Mouse (Mus musculus): Measurements from ENCODE around the gene Hinfp. TPM values are rescaled to one million over a fixed set of nuclear protein-coding genes. Genes with fewer than 3 reads are reported as not detected.
"Not testable (repeated sequence)": the region's sequence is repeated elsewhere in the genome, so short reads cannot be mapped to it uniquely, and the experiment has no call there.

Hinfp gene
- polyA plus RNA-seq, 1 experiment from 2014 or later = 38.5 TPM

DNA sequence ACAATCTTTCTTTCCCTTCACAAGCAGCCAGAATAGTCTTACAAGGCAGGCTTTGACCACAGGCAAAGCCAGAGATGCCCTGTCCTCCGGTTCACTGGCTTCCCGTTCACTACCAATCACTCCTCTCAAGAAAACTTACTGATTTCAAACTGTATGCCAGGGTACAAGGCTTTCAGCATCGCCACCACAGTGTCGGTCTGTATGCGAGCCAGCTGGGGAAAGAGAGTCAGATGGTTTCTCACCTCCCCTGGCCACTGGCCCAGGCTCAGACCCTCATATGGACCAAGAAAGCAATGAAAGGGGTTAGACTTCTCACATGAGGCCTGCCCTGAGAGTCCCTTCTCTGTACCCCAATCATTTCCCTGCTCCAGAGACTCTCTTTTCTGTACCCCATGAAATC, 36.0 kb upstream of the Hinfp start:
- ATAC-seq = no peak
- Histone ChIP-seq H3K4me1 (replicated peaks) (peaks cover 31% of the 10 kb centered on the region), H3K27ac (no peak overlapping the region), H3K4me2 (replicated peaks) (no peak overlapping the region), H3K27me3 (no peaks in the 10 kb centered on the region), H3K9ac (replicated peaks) (no peak overlapping the region), H3K9me3 (no peaks in the 10 kb centered on the region), H3K4me3 (replicated peaks) (no peak overlapping the region), H3K36me3 (peaks cover 29% of the 10 kb centered on the region)
- WGBS = 93% methylated on average over 5 of the region's 5 CpGs

- no peak for ATAC-seq
- peaks cover 41% of the 10 kb centered on the region for H3K4me1 ChIP-seq (replicated peaks)
- no peaks in the 10 kb centered on the region for H3K27me3 ChIP-seq
- H3K9ac ChIP-seq (replicated peaks) = no peak overlapping the region
- H3K27ac ChIP-seq = no peak overlapping the region
- no peak overlapping the region for H3K4me2 ChIP-seq (replicated peaks)
- peaks cover 28% of the 10 kb centered on the region for H3K36me3 ChIP-seq
- H3K9me3 ChIP-seq = no peaks in the 10 kb centered on the region
- 91% methylated on average over 5 of the region's 5 CpGs for WGBS
- H3K4me3 ChIP-seq (replicated peaks) = no peak overlapping the region
These were observed 33.1 kb upstream of the Hinfp start for GRCm38 (mm10) chr9:44338574-44338973.

DNA sequence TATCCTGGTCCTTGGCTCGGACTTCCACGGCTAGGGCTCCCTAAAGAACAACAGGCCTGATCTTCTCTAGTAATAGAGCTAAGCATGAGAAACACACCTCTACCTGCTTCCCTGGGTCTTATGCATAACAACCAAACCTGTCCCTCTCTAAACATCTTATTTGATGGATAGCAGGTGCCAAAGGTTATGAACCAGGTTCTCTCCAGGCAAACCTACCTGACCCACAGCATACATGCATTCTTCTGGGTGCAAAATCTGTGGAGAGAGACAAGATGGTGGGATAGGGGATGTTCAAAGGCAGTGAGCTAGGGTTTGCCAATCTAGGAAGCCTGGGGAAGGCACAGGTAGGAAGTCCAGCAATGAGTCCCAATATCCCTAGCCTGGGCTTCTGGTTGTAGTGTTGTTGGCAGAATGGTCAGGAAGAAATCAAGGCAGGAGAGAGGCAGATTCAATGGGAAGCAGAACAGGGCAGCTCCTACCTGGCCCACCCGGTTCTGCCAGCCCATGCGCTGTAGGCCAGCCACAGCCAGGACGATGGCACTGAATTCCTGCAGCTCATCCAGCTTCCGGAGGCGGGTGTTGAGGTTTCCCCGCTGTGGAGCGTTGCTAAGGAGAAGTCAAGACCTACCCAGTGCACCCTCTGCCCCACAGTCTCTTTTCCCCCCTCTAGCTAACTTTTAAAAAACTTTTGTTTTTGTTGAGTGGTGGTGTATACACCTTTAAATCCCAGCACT, 32.1 kb upstream of the Hinfp start:
- peak overlapping the region; percentile 94; the same call in 1 of the 2 replicates for H3K4me3 ChIP-seq (replicated peaks)
- no peak overlapping the region for H3K27ac ChIP-seq
- no peaks in the 10 kb centered on the region for H3K9me3 ChIP-seq
- H3K27me3 ChIP-seq = no peaks in the 10 kb centered on the region
- peak overlapping the region; percentile 98 for H3K9ac ChIP-seq (replicated peaks)
- peak overlapping the region; percentile 86 for H3K4me2 ChIP-seq (replicated peaks)
- ATAC-seq = no peak
- peaks cover 38% of the 10 kb centered on the region for H3K36me3 ChIP-seq
- peaks cover 31% of the 10 kb centered on the region for H3K4me1 ChIP-seq (replicated peaks)
- 70% methylated on average over 9 of the region's 9 CpGs for WGBS

DNA sequence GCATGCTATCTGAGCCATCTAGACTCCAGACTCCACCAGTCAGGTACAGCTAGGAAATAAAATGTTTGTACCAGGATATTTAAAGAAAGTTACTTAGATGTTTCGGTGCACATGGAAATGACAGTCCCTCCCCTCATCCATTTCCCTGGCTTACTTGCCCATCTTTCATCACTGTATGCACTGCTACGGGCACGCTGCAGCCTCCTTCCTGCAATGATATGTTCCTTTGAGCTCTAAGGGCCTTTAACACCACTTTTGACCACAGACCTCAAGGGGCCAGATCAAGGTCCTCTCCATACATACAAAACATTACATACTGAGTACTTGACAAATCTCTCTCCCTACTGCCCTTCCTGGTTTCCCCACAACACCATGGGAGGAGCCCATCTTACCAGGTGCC, 31.5 kb upstream of the Hinfp start:
- H3K27me3 ChIP-seq = no peaks in the 10 kb centered on the region
- H3K4me2 ChIP-seq (replicated peaks) = peak overlapping the region; percentile 86
- H3K27ac ChIP-seq = no peak overlapping the region
- peak overlapping the region; percentile 94 for H3K4me3 ChIP-seq (replicated peaks)
- peak overlapping the region; percentile 98 for H3K9ac ChIP-seq (replicated peaks)
- 78% methylated on average over 3 of the region's 3 CpGs for WGBS
- H3K36me3 ChIP-seq = peaks cover 43% of the 10 kb centered on the region
- no peaks in the 10 kb centered on the region for H3K9me3 ChIP-seq
- H3K4me1 ChIP-seq (replicated peaks) = peaks cover 25% of the 10 kb centered on the region
- no peak for ATAC-seq

- WGBS = 29% methylated on average over 4 of the region's 4 CpGs
- H3K4me3 ChIP-seq (replicated peaks) = peak overlapping the region; percentile 94
- peaks cover 25% of the 10 kb centered on the region for H3K4me1 ChIP-seq (replicated peaks)
- H3K27me3 ChIP-seq, ATAC-seq, H3K27ac ChIP-seq, H3K9me3 ChIP-seq: not testable (repeated sequence)
- peak overlapping the region; percentile 86 for H3K4me2 ChIP-seq (replicated peaks)
- H3K36me3 ChIP-seq = peaks cover 47% of the 10 kb centered on the region
- H3K9ac ChIP-seq (replicated peaks) = peak overlapping the region; percentile 98
These were observed 31.0 kb upstream of the Hinfp start for GRCm38 (mm10) chr9:44336513-44336912.

DNA sequence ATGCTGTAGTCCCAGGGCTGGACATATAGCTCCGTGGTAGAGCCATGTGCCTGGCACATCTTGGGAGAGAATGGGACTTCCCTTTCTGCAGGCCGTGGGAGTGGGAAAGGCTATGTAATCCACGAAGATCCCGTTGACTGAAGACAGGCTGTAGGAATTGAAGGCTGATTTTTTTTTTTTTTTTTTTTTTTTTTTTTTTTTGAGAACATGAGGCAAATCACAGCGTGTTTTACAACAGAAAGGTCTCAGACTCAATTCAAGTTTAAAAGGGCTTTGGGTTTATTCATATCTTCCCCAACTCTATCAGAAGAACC, 30.6 kb upstream of the Hinfp start:
- Histone ChIP-seq H3K36me3 (peaks cover 52% of the 10 kb centered on the region), H3K27me3 (no peaks in the 10 kb centered on the region), H3K27ac (peak overlapping the region; percentile 94), H3K9ac (replicated peaks) (peak overlapping the region; percentile 98), H3K9me3 (no peaks in the 10 kb centered on the region), H3K4me3 (replicated peaks) (peak overlapping the region; percentile 94), H3K4me2 (replicated peaks) (peak overlapping the region; percentile 86), H3K4me1 (replicated peaks) (peaks cover 25% of the 10 kb centered on the region)
- no peak for ATAC-seq
- 1% methylated on average over 5 of the region's 5 CpGs for WGBS

DNA sequence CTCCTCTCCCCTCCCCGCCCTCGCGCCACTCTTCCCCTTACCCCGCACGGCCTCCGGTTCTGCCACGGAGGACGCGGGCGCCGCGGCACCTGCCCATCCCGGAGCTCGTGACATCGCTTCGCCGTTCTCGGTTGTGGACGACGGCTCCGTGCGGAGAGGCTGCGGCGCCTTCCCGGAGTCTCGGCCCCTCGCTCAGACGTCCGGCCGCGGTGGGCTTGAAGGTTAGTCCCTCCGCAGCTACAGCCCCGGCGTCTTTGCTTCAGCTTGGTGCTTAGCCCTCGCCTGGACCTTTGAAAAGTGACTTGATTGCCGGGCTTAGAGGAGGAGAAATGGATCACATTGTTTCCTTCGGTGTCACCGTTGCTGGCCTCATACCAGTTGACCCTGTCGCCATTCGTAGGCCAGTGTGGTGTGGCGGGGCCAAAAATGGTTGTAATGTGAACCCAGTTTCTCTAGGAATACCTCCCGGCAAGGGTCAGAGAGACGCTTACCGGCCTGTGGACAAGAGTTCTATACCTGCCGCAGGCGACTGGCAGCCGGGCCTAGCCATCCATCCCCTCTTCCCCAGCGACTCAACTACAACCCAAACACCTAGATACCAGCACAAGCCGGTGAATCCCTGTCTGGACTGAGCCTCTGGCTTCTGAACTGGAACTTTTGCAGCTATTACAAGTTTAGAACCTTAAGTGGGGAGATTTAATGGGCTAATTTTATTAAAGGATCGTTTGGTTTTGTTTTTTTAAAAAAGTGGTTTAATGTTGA, 30.0 kb upstream of the Hinfp start:
- Histone ChIP-seq H3K4me2 (replicated peaks) (peak overlapping the region; percentile 86), H3K4me3 (replicated peaks) (peak overlapping the region; percentile 94), H3K9me3 (no peaks in the 10 kb centered on the region), H3K36me3 (peaks cover 55% of the 10 kb centered on the region), H3K27me3 (no peaks in the 10 kb centered on the region), H3K4me1 (replicated peaks) (peaks cover 25% of the 10 kb centered on the region), H3K27ac (peak overlapping the region; percentile 94), H3K9ac (replicated peaks) (peak overlapping the region; percentile 98)
- peak; percentile 46; the same call in 1 of the 2 replicates for ATAC-seq
- under 1% methylated on average over 50 of the region's 50 CpGs for WGBS

- H3K36me3 ChIP-seq = peaks cover 57% of the 10 kb centered on the region
These were observed 29.2 kb upstream of the Hinfp start, which contains the start of gene H2afx for GRCm38 (mm10) chr9:44334396-44335330. Gene H2afx, plus strand, starts transcription at chr9:44334694.

GRCm38 (mm10) chr9:44332918-44333638, 27.6 kb upstream of the Hinfp start:
- Histone ChIP-seq H3K4me2 (replicated peaks) (no peak overlapping the region), H3K4me1 (replicated peaks) (peaks cover 29% of the 10 kb centered on the region), H3K9ac (replicated peaks) (no peak overlapping the region), H3K4me3 (replicated peaks) (no peak overlapping the region), H3K27ac (no peak overlapping the region), H3K27me3 (no peaks in the 10 kb centered on the region), H3K36me3 (peaks cover 57% of the 10 kb centered on the region), H3K9me3 (no peaks in the 10 kb centered on the region)
- ATAC-seq = no peak
- 96% methylated on average over 13 of the region's 13 CpGs for WGBS

More at GRCm38 (mm10) chr9:44334396-44335330, 29.2 kb upstream of the Hinfp start, which contains the start of gene H2afx:
- H3K9ac ChIP-seq (replicated peaks) = peak within 1 kb of the TSS; percentile 98
- no peaks in the 10 kb centered on the region for H3K9me3 ChIP-seq
- under 1% methylated on average over 91 of the region's 91 CpGs for WGBS
- peak within 1 kb of the TSS; percentile 94 for H3K4me3 ChIP-seq (replicated peaks)
- peak within 1 kb of the TSS; percentile 94 for H3K27ac ChIP-seq
- peak within 1 kb of the TSS; percentile 86 for H3K4me2 ChIP-seq (replicated peaks)
- H3K4me1 ChIP-seq (replicated peaks) = peaks cover 25% of the 10 kb centered on the region
- no peaks in the 10 kb centered on the region for H3K27me3 ChIP-seq
- peak; percentile 97 for ATAC-seq

DNA sequence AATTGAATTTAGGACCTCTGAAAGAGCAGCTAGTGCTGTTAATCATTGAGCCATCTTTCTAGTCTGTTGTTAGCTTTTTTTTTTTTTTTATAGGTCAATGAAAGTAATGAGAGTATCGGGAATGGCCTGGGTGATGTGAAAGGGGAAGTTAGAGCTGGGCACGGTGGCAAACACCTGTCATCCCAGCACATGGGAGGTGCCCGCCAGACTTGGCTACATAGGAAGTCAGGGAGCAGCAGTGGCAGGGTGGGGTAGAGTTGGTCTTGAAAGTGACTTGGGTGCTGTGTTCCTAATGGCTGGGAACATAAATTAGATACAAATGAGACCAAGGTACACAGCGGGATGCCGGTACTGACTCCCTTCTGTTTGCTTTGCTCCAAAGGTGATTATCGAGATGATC, 25.3 kb upstream of the Hinfp start:
- peaks cover 18% of the 10 kb centered on the region for H3K4me1 ChIP-seq (replicated peaks)
- WGBS = 97% methylated on average over 6 of the region's 6 CpGs
- ATAC-seq = no peak
- no peaks in the 10 kb centered on the region for H3K9me3 ChIP-seq
- H3K27me3 ChIP-seq = no peaks in the 10 kb centered on the region
- no peak overlapping the region for H3K9ac ChIP-seq (replicated peaks)
- H3K36me3 ChIP-seq = peaks cover 52% of the 10 kb centered on the region
- H3K4me2 ChIP-seq (replicated peaks) = no peak overlapping the region
- H3K27ac ChIP-seq = no peak overlapping the region
- H3K4me3 ChIP-seq (replicated peaks) = no peak overlapping the region

GRCm38 (mm10) chr9:44327926-44328325, 22.5 kb upstream of the Hinfp start:
- no peaks in the 10 kb centered on the region for H3K27me3 ChIP-seq
- peak overlapping the region; percentile 84 for H3K9ac ChIP-seq (replicated peaks)
- ATAC-seq = no peak
- 94% methylated on average over 5 of the region's 5 CpGs for WGBS
- peaks cover 42% of the 10 kb centered on the region for H3K36me3 ChIP-seq
- H3K27ac ChIP-seq = no peak overlapping the region
- H3K9me3 ChIP-seq = no peaks in the 10 kb centered on the region
- peak overlapping the region; percentile 93 for H3K4me2 ChIP-seq (replicated peaks)
- peaks cover 18% of the 10 kb centered on the region for H3K4me1 ChIP-seq (replicated peaks)
- peak overlapping the region; percentile 86 for H3K4me3 ChIP-seq (replicated peaks)
